Mouse (Mus musculus) G1E (cell line): ENCODE measurements at regions not wholly inside any gene's neighbourhood (a gene's known extent, or its start where the extent isn't known, plus 50 kb on each side); places are given as distances from the start of the nearest gene placed in this dataset.

ENCODE experiments used
- GATA1 ChIP-seq: IDR thresholded peaks from 2 replicates; pipeline ENCODE4 v1.6.1; 2012; ENCODE audit warnings: borderline replicate concordance, low read length, inconsistent platforms, mixed read lengths
- GATA2 ChIP-seq: IDR thresholded peaks from 2 replicates; pipeline ENCODE4 v1.6.1; 2012; ENCODE audit warnings: low read depth, low read length, inconsistent platforms, borderline replicate concordance
- POLR2AphosphoS5 ChIP-seq: IDR thresholded peaks from 2 replicates; pipeline ENCODE4 v1.6.1; 2012; ENCODE audit warnings: low read depth, low read length, inconsistent platforms; ENCODE audit not compliant: insufficient replicate concordance

- TF ChIP-seq GATA1 (no peak), POLR2AphosphoS5 (no peak), GATA2 (no peak)
Measured at GRCm38 (mm10) chr19:59590021-59590420, 131.8 kb downstream of the Emx2 start.
